Mouse (Mus musculus) midbrain, embryonic 14.5 days (tissue): ENCODE data around the gene Golga4. TPM values are rescaled to one million over a fixed set of nuclear protein-coding genes. Genes with fewer than 3 reads are reported as not detected.
A peak's percentile ranks its signal among the peaks of the same experiment; 100 is the strongest.

Experiments
- ATAC-seq: fragments of 200-750 bp; cut with Nextera tagmentation; 2 replicates; pipeline ENCODE4 v1.8.0; 2017; ENCODE audit warnings: moderate number of reproducible peaks, moderate library complexity; ENCODE audit not compliant: low FRiP score, low TSS enrichment
- DNase-seq: peaks from one replicate; pipeline ENCODE4 v3.0.0-alpha.2; 2015
- H3K27ac ChIP-seq: fragments of 300-500 bp; sonication (generic); replicated peaks from 2 replicates; pipeline ENCODE4 v1.5.1; 2014; ENCODE audit warnings: mild to moderate bottlenecking, low read depth, low read length, moderate library complexity
- H3K27me3 ChIP-seq: fragments of 300-500 bp; sonication (generic); 2 replicates; pipeline ENCODE4 v1.6.1; 2014; ENCODE audit warnings: low read length, control low read depth, mixed read lengths; ENCODE audit not compliant: control insufficient read depth, insufficient read depth
- H3K36me3 ChIP-seq: fragments of 300-500 bp; sonication (generic); 2 replicates; pipeline ENCODE4 v1.6.1; 2014; ENCODE audit warnings: low read length, control low read depth; ENCODE audit not compliant: control insufficient read depth, insufficient read depth
- H3K4me1 ChIP-seq: fragments of 300-500 bp; sonication (generic); 2 replicates; pipeline ENCODE4 v1.6.1; 2014; ENCODE audit warnings: mild to moderate bottlenecking, antibody characterized with exemption, low read length, control low read depth; ENCODE audit not compliant: control insufficient read depth, insufficient read depth
- H3K4me2 ChIP-seq: fragments of 300-500 bp; sonication (generic); 2 replicates; pipeline ENCODE4 v1.6.1; 2014; ENCODE audit warnings: mild to moderate bottlenecking, low read length, moderate library complexity
- H3K4me3 ChIP-seq: fragments of 300-500 bp; sonication (generic); replicated peaks from 2 replicates; pipeline ENCODE4 v1.5.1; 2014; ENCODE audit warnings: low read depth, low read length
- H3K9ac ChIP-seq: fragments of 300-500 bp; sonication (generic); replicated peaks from 2 replicates; pipeline ENCODE4 v1.6.1; 2014; ENCODE audit warnings: mild to moderate bottlenecking, low read length, moderate library complexity
- H3K9me3 ChIP-seq: fragments of 300-500 bp; sonication (generic); 2 replicates; pipeline ENCODE4 v1.6.1; 2016; ENCODE audit warnings: low read length, control low read depth, mixed read lengths; ENCODE audit not compliant: control insufficient read depth
- WGBS: fragments of 180-500 bp; shearing (Covaris S2); extraction: QIAGEN DNeasy Blood & Tissue Kit; methylation state at CpG from one replicate; pipeline ENCODE4 v1.1.7; 2014; 5-methylcytosine and 5-hydroxymethylcytosine counted together
- polyA plus RNA-seq: library from polyadenylated mRNA; unstranded; fragments of >200 nt; fragmentation: Nextera tagmentation; extraction: Ambion mirVana; gene quantifications from 2 replicates; pipeline ENCODE4 v1.2.1, GENCODE M21; 2014

Golga4 gene
- polyA plus RNA-seq, 1 experiment from 2014 or later, result 53.3 TPM

- WGBS, result 88% methylated on average over 6 of the region's 6 CpGs
- Histone ChIP-seq H3K4me3 (no peak overlapping the region), H3K4me2 (no peak overlapping the region), H3K27ac (no peak overlapping the region), H3K9ac (no peak overlapping the region), H3K9me3 (no peaks in the 10 kb centered on the region), H3K27me3 (no peaks in the 10 kb centered on the region), H3K36me3 (peaks cover 64% of the 10 kb centered on the region), H3K4me1 (no peaks in the 10 kb centered on the region)
- ATAC-seq (no peak), DNase-seq (no peak)
Observed at GRCm38 (mm10) chr9:118545146-118545545, 39.1 kb downstream of the Golga4 start.

- H3K9ac ChIP-seq, result no peak overlapping the region
- H3K4me2 ChIP-seq, result no peak overlapping the region
- peaks cover 63% of the 10 kb centered on the region for H3K36me3 ChIP-seq
- no peaks in the 10 kb centered on the region for H3K27me3 ChIP-seq
- no peaks in the 10 kb centered on the region for H3K4me1 ChIP-seq
- over 99% methylated on average over 12 of the region's 12 CpGs for WGBS
- H3K9me3 ChIP-seq, result no peaks in the 10 kb centered on the region
- ATAC-seq, result no peak
- H3K4me3 ChIP-seq, result no peak overlapping the region
- DNase-seq, result no peak
- no peak overlapping the region for H3K27ac ChIP-seq
Observed at GRCm38 (mm10) chr9:118548651-118549050, 42.6 kb downstream of the Golga4 start.

GRCm38 (mm10) chr9:118556951-118557780 is 51.1 kb downstream of the Golga4 start:
- Histone ChIP-seq H3K9me3 (no peaks in the 10 kb centered on the region), H3K4me2 (no peak overlapping the region), H3K27ac (no peak overlapping the region), H3K4me1 (no peaks in the 10 kb centered on the region), H3K9ac (no peak overlapping the region), H3K36me3 (peaks cover 87% of the 10 kb centered on the region), H3K27me3 (no peaks in the 10 kb centered on the region), H3K4me3 (no peak overlapping the region)
- WGBS, result 70% methylated on average over 24 of the region's 24 CpGs
- DNase-seq, result peak; percentile 8
- no peak for ATAC-seq

GRCm38 (mm10) chr9:118563356-118563755 is 57.3 kb downstream of the Golga4 start:
- H3K4me3 ChIP-seq, result no peak overlapping the region
- H3K4me1 ChIP-seq, result no peaks in the 10 kb centered on the region
- no peak for ATAC-seq
- H3K9me3 ChIP-seq, result no peaks in the 10 kb centered on the region
- H3K9ac ChIP-seq, result no peak overlapping the region
- 97% methylated on average over 11 of the region's 11 CpGs for WGBS
- H3K27ac ChIP-seq, result no peak overlapping the region
- DNase-seq, result no peak
- no peaks in the 10 kb centered on the region for H3K27me3 ChIP-seq
- peaks cover 95% of the 10 kb centered on the region for H3K36me3 ChIP-seq
- H3K4me2 ChIP-seq, result no peak overlapping the region

GRCm38 (mm10) chr9:118563866-118564265 is 57.8 kb downstream of the Golga4 start:
- H3K9me3 ChIP-seq, result no peaks in the 10 kb centered on the region
- no peak for DNase-seq
- peaks cover 91% of the 10 kb centered on the region for H3K36me3 ChIP-seq
- H3K4me2 ChIP-seq, result no peak overlapping the region
- H3K9ac ChIP-seq, result no peak overlapping the region
- no peak overlapping the region for H3K27ac ChIP-seq
- no peaks in the 10 kb centered on the region for H3K27me3 ChIP-seq
- no peaks in the 10 kb centered on the region for H3K4me1 ChIP-seq
- 96% methylated on average over 7 of the region's 7 CpGs for WGBS
- H3K4me3 ChIP-seq, result no peak overlapping the region
- ATAC-seq, result no peak

GRCm38 (mm10) chr9:118564696-118565095 is 58.6 kb downstream of the Golga4 start:
- Histone ChIP-seq H3K9me3 (no peaks in the 10 kb centered on the region), H3K27me3 (no peaks in the 10 kb centered on the region), H3K36me3 (peaks cover 91% of the 10 kb centered on the region), H3K4me1 (no peaks in the 10 kb centered on the region), H3K4me3 (no peak overlapping the region), H3K9ac (no peak overlapping the region), H3K4me2 (no peak overlapping the region), H3K27ac (no peak overlapping the region)
- ATAC-seq (no peak), DNase-seq (no peak)
- 94% methylated on average over 16 of the region's 16 CpGs for WGBS

- H3K4me2 ChIP-seq, result no peak overlapping the region
- H3K4me1 ChIP-seq, result no peaks in the 10 kb centered on the region
- no peaks in the 10 kb centered on the region for H3K9me3 ChIP-seq
- H3K27ac ChIP-seq, result no peak overlapping the region
- H3K9ac ChIP-seq, result no peak overlapping the region
- no peak for DNase-seq
- H3K27me3 ChIP-seq, result no peaks in the 10 kb centered on the region
- H3K4me3 ChIP-seq, result no peak overlapping the region
- 77% methylated on average over 6 of the region's 6 CpGs for WGBS
- peaks cover 86% of the 10 kb centered on the region for H3K36me3 ChIP-seq
- ATAC-seq, result no peak
Observed at GRCm38 (mm10) chr9:118569328-118569727, 63.3 kb downstream of the Golga4 start.

GRCm38 (mm10) chr9:118570865-118571264 is 64.8 kb downstream of the Golga4 start:
- Histone ChIP-seq H3K4me3 (no peak overlapping the region), H3K4me1 (no peaks in the 10 kb centered on the region), H3K9ac (no peak overlapping the region), H3K36me3 (peaks cover 86% of the 10 kb centered on the region), H3K9me3 (no peaks in the 10 kb centered on the region), H3K27ac (no peak overlapping the region), H3K27me3 (no peaks in the 10 kb centered on the region), H3K4me2 (no peak overlapping the region)
- ATAC-seq, result no peak
- WGBS, result 75% methylated on average over 4 of the region's 4 CpGs
- no peak for DNase-seq

GRCm38 (mm10) chr9:118571701-118572100 is 65.6 kb downstream of the Golga4 start:
- ATAC-seq (no peak), DNase-seq (no peak)
- Histone ChIP-seq H3K4me2 (no peak overlapping the region), H3K9ac (no peak overlapping the region), H3K36me3 (peaks cover 86% of the 10 kb centered on the region), H3K27ac (no peak overlapping the region), H3K27me3 (no peaks in the 10 kb centered on the region), H3K9me3 (no peaks in the 10 kb centered on the region), H3K4me3 (no peak overlapping the region), H3K4me1 (no peaks in the 10 kb centered on the region)
- 89% methylated on average over 4 of the region's 4 CpGs for WGBS
